Mouse (Mus musculus) cortical plate, adult 2 months (tissue): Measurements from ENCODE around the gene 1700017B05Rik. TPM values are rescaled to one million over a fixed set of nuclear protein-coding genes. Genes with fewer than 3 reads are reported as not detected.

Source experiments
- H3K27ac ChIP-seq: fragments of 200-500 bp; 2 replicates; pipeline ENCODE4 v1.5.1; 2012; ENCODE audit warnings: low read length, control low read depth, inconsistent platforms; ENCODE audit not compliant: insufficient read depth
- H3K4me1 ChIP-seq: fragments of 200-500 bp; 2 replicates; pipeline ENCODE4 v1.6.1; 2011; ENCODE audit warnings: low read length; ENCODE audit not compliant: control insufficient read depth, insufficient read depth
- H3K4me3 ChIP-seq: fragments of 200-500 bp; 2 replicates; pipeline ENCODE4 v1.5.1; 2011; ENCODE audit warnings: mild to moderate bottlenecking, low read length, control low read depth; ENCODE audit not compliant: insufficient read depth
- CTCF ChIP-seq: fragments of 200-500 bp; IDR thresholded peaks from 2 replicates; pipeline ENCODE4 v1.5.1; 2011; ENCODE audit warnings: mild to moderate bottlenecking, control low read depth, low read length; ENCODE audit not compliant: insufficient read depth; ENCODE audit errors: extremely low read depth
- POLR2A ChIP-seq: fragments of 200-500 bp; IDR thresholded peaks from 2 replicates; pipeline ENCODE4 v1.6.1; 2011; ENCODE audit warnings: mild to moderate bottlenecking, low read length, control low read depth; ENCODE audit not compliant: insufficient read depth; ENCODE audit errors: extremely low read depth
- polyA plus RNA-seq: library from polyadenylated mRNA; depleted of rRNA; stranded (reverse); fragments of >200 nt; gene quantifications from 2 replicates; pipeline ENCODE4 v1.2.3, GENCODE M21; 2012

1700017B05Rik gene
- polyA plus RNA-seq, 1 experiment: 4.1 TPM

- TF ChIP-seq POLR2A (no peak), CTCF (no peak)
- Histone ChIP-seq H3K4me3 (no peak overlapping the region), H3K27ac (no peak overlapping the region), H3K4me1 (0 out of 2 replicates have a peak, but pooled peaks cover 2% of the 10 kb centered on the region)
These were observed 10.7 kb upstream of the 1700017B05Rik start for GRCm38 (mm10) chr9:57272902-57273804.

DNA sequence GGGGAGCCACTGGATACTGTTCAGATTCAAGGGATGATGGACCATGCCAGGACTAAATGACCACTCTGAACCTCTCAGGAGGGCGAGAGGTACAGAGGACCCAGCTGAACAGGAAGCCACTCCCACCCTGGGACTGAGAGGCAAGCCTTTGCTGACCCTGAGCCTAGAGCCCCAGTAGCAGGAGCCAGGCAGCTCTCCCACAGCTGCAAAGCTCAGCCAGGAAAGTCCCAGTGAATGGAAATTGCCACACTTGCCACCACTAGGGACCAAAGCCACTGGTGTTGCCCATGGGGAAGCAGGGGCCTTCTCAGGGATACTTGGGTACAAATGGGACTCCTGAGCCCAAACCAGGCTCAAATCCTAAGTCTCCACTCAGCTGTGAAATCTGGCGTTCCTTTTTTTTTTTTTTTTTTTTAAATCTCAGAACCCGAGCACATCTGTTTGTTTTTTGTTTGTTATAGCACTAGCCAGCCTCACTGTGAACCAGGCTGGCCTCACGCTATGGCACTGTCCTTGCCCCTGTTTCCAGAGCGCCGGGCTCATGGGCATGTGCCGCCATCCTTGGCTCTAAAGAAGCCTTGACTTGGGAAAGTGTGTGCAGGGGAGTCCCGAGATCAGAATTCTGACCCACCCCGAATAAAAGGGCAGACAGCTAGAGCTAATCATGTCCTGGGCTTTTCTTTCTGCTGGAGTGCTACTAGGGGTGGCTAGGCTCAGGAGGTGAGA lies 9.6 kb upstream of the 1700017B05Rik start:
- H3K4me1 ChIP-seq: 0 out of 2 replicates have a peak, but pooled peaks cover 2% of the 10 kb centered on the region
- H3K4me3 ChIP-seq: no peak overlapping the region
- no peak overlapping the region for H3K27ac ChIP-seq
- TF ChIP-seq CTCF (no peak), POLR2A (no peak)

DNA sequence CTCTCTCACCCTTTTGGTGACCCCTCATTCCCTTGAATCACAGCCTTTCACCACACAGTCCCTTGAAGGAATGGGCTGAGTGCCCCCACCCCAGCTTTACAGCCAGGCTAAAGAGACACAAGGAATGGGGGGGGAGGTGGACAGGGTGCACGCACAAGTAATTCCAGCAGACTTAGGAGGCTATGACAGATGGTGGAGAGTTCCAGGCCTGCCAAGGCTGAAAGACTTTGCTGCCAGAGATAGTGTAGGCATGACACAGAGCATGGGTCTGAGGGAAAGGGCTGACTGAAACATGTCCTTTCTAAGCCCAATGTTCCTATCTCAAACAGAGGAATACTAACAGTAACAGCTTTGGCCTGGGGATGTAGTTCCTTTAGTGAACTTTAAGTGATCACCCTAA lies 8.7 kb upstream of the 1700017B05Rik start:
- TF ChIP-seq CTCF (no peak), POLR2A (no peak)
- Histone ChIP-seq H3K4me1 (0 out of 2 replicates have a peak, but pooled peaks cover 2% of the 10 kb centered on the region), H3K4me3 (no peak overlapping the region), H3K27ac (no peak overlapping the region)

DNA sequence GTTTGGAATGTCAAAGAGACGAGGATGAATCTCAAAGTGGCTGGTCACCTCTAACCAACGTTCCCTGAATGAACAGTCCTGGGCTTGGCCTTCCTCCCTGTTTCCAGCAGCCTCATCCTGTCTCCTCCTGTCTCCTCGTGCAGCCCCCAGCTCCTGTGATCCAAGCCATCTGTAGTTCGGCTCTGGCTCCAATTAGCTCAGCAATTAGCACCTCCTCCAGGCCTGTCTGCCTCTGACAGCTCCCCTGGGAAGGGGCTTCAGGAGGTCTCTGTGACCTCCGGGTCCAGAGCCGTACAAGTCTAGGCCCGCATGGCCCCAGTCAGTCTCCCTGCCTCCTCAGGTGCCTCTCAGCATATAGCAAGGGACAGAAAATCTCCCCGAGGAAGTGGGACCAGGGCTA lies 8.0 kb upstream of the 1700017B05Rik start:
- Histone ChIP-seq H3K4me3 (no peak overlapping the region), H3K4me1 (0 out of 2 replicates have a peak, but pooled peaks cover 2% of the 10 kb centered on the region), H3K27ac (no peak overlapping the region)
- TF ChIP-seq POLR2A (no peak), CTCF (no peak)

- Histone ChIP-seq H3K4me3 (no peak overlapping the region), H3K27ac (no peak overlapping the region), H3K4me1 (0 out of 2 replicates have a peak, but pooled peaks cover 2% of the 10 kb centered on the region)
- TF ChIP-seq CTCF (no peak), POLR2A (no peak)
These were observed 7.0 kb upstream of the 1700017B05Rik start for GRCm38 (mm10) chr9:57269384-57269783.

DNA sequence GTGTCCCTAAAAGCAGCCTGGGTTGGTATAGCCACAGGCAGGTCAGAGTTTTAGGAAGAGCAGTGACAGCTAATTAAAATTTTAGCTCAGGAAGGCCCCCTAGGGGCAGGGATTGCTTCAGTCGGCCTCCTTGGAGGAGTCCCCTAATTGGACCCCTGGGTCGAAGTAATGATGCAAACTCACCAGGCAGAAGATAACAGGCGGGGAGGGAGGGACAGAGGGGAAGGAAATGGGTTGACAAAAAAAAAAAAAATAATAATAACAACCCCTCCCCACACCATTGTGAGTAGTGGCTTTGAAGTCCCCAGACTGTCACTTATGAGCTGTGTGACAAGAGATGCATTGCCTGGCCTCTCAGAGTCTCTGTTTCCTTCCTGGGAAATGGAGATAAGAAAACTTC lies 6.2 kb upstream of the 1700017B05Rik start:
- TF ChIP-seq POLR2A (no peak), CTCF (no peak)
- H3K27ac ChIP-seq: no peak overlapping the region
- no peak overlapping the region for H3K4me3 ChIP-seq
- H3K4me1 ChIP-seq: 0 out of 2 replicates have a peak, but pooled peaks cover 2% of the 10 kb centered on the region

DNA sequence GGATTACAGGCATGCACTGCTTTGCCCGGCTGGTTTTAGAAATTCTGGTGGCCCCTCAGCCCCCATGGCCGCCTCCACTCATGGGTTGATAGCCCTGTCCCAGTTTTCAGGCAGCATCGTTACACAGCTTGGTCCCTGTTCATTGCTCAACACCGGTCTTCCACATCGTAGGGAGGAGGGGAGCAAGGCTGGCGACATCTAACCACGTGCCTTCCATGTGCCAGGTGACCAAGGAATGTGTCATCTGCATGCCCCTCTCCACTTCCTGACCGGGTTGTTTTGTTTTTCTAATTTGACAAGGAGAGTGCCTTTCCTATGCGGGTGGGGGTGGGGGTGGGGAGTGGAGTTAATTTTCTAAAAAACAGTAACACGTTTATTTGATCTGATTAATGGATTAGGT lies 5.7 kb upstream of the 1700017B05Rik start:
- H3K4me3 ChIP-seq: no peak overlapping the region
- TF ChIP-seq CTCF: no peak
- TF ChIP-seq POLR2A: no peak
- 0 out of 2 replicates have a peak, but pooled peaks cover 2% of the 10 kb centered on the region for H3K4me1 ChIP-seq
- H3K27ac ChIP-seq: no peak overlapping the region

GRCm38 (mm10) chr9:57267421-57267820 lies 5.0 kb upstream of the 1700017B05Rik start:
- H3K4me3 ChIP-seq: no peak overlapping the region
- peaks cover 3% of the 10 kb centered on the region; the same call in 1 of the 2 replicates for H3K4me1 ChIP-seq
- TF ChIP-seq CTCF: no peak
- no peak overlapping the region for H3K27ac ChIP-seq

DNA sequence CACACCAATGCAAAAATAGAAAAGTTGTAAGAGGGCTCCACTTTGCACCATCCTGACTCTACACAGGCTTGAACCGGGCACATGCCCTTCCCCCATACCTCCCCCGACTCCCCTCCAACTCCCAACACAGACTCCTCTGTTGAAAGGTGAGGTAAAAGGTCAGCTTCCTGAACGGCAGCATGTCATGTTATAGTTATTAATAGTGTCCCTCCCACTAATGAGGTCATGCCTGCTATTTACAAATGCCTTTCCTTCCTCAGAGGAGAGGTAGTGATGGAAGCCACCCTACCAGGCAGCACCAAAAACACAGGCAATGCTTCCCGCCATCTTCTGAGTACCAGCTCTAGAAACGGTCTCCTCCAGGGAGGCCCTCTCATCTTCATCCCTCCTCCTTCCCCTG lies 2.7 kb upstream of the 1700017B05Rik start:
- peaks cover 2% of the 10 kb centered on the region; the same call in 1 of the 2 replicates for H3K4me1 ChIP-seq
- no peak overlapping the region for H3K27ac ChIP-seq
- TF ChIP-seq CTCF (no peak), POLR2A (no peak)
- no peak overlapping the region for H3K4me3 ChIP-seq
